Mouse (Mus musculus) natural killer cell, adult 2 months (primary cell): ENCODE results near the gene Rnf157.
A peak's percentile ranks its signal among the peaks of the same experiment; 100 is the strongest.
"Not testable (repeated sequence)": the region's sequence is repeated elsewhere in the genome, so short reads cannot be mapped to it uniquely, and the experiment has no call there.

Source experiments
- DNase-seq, 2 experiments: peaks; one replicate each; pipeline ENCODE4 v3.0.0; 2022; ENCODE audit warnings: low spot score in 2 of 2

Gene Rnf157

GRCm38 (mm10) chr11:116434287-116434966, 21.6 kb upstream of the Rnf157 start:
- DNase-seq, result peak in 1 of 2 experiments; percentile 48

- peak; percentile 99 for DNase-seq
Measured at GRCm38 (mm10) chr11:116433356-116434286, 20.8 kb upstream of the Rnf157 start, which contains the start of gene Ubald2. Gene Ubald2 (plus strand): TSS chr11:116434094.

- DNase-seq, result no peak
Measured at GRCm38 (mm10) chr11:116432593-116433355, 19.9 kb upstream of the Rnf157 start.

GRCm38 (mm10) chr11:116432127-116432526, 19.3 kb upstream of the Rnf157 start:
- no peak for DNase-seq

GRCm38 (mm10) chr11:116431428-116432077, 18.7 kb upstream of the Rnf157 start:
- DNase-seq, result no peak

- DNase-seq, result no peak
Measured at GRCm38 (mm10) chr11:116430723-116431427, 18.0 kb upstream of the Rnf157 start.

GRCm38 (mm10) chr11:116429862-116430613, 17.2 kb upstream of the Rnf157 start:
- no peak for DNase-seq

- no peak for DNase-seq
Measured at GRCm38 (mm10) chr11:116428872-116429859, 16.3 kb upstream of the Rnf157 start.

DNA sequence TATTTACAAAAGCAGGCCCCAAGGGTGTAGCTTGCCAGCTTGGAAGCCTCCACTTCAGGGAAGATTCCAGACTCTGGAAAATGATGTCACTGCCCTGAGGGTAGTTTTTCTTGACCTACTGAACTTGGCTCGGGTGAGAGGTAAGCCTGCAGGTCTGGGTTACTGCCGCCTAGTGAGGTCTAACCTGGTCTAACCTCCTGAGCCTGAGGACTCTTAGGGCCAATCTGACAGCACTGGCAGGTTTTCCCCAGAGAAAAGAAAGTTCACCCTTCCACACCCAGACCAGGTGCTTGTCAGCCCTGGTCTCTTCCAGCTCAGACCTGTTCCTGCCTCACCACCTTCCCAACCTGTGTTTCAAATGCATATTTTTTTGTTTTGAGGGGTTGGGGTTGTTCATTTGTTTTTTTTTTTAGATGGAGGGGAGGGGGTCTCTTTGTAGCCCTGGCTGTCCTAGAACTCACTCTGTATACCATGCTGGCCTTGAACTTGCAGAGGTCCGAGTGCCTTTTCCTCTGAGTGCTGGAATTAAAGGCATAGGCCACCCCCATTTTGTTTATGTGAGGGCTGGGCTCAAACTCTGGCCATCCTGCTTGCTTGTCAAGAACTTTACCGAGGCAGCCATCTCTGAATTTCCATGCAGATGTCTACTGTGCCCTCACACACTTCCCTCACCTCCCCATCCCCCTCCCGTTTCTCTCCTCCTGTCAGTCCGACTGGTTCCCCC, 14.2 kb upstream of the Rnf157 start:
- no peak for DNase-seq

DNA sequence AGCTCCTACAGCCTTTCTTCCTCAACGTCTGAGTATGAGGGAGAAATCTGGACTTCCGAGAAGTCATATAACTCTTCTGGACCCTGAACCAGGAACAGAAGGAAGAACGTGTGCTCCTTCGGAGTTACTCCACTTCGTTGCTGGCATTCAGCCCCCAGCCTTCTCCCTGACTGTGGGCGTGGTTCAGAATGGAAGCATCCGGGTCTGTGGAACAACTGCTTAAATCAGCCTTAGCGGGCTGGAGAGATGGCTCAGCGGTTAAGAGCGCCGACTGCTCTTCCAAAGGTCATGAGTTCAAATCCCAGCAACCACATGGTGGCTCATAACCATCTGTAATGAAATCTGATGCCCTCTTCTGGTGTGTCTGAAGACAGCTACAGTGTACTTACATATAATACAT, 13.5 kb upstream of the Rnf157 start:
- not testable (repeated sequence) for DNase-seq

- no peak for DNase-seq
Measured at GRCm38 (mm10) chr11:116424621-116425407, 12.0 kb upstream of the Rnf157 start.

DNA sequence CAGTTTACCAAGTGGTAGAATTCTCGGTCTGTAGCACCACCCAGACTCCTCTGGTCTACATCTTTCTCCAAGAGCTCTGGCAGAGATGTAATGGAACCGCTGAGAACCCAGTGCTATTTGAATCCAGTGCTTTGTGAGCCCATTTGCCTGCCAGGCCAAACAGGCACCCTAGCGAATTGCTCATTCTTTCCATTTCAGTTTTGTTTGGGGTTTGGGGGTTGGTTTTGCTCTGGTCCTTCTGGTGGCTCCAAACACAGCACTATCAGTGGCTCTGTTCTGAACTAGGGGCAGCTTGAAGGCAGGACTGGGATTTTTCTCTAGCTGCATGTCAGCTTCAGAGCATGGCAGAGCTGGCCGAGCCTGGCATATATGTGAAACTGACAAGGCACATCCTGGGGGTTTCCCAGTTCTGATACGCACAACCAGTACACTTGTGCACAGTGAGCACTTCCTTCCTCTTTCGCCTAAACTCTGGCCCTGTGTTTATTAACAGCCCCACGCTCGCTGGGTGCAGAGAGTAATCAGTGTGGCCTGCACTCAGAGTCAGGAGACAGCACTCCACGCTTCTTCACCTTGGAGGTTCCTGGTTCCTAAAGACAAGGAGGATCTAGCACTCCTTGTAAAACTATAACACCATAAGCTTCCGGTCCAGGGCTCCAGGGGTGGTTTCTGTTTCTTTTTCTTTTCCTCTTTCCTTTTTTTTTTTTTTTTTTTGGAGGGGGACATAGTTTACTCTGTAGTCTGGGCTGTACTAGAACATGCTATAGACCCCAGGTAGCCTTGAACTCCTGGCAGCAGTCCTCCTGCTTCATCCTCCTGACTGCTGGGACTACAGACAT, 11.2 kb upstream of the Rnf157 start:
- peak; percentile 89 to 90 for DNase-seq

- no peak for DNase-seq
Measured at GRCm38 (mm10) chr11:116423214-116423613, 10.4 kb upstream of the Rnf157 start.

GRCm38 (mm10) chr11:116422562-116422961, 9.7 kb upstream of the Rnf157 start:
- DNase-seq, result no peak

DNA sequence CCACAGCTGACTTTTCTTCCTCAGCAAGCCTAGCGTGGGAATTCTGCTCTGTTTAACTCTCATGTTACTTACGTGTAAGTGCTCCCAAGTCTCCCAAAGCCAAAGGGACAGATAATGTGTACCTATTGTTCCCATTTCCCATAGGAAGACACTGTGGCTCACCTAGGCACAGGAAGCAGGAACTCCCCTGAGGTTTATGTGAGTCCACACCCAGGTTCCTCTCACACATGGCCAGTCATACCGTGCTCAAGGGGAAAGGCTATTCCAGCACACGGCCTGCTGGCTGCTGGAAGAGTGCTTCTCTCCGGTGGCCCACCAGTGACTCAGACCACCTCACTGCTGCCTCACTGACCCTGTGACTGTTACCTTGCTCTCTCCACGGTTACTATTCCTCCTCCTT, 8.3 kb upstream of the Rnf157 start:
- no peak for DNase-seq

DNA sequence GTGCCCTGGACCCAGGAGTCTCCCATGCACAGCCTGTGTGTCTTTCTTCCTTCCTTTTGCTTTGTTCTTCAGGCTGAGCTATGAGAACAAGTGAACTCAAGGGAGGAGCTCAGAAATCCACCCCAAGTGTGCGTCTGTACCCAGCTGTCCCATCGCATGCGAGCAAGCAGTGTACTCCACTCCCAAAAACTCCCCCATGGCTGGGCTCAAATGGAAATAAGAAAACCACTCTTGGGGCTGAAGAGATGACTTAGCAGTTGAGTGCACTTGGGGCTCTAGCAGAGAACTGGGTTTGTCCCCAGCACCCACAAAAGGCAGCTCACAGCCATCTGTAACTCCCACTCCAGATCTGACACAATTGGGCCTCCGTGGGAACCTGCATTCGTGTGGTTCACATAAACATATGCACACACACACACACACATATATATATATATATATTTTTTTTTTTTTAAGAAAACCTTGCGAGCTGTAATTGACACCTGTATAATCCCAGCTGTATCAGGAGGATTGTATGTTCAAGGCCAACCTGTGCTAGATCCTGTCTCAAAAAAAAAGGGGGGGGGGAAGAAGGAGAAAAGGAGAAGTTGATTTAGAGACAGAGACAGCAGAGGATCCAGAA, 6.1 kb upstream of the Rnf157 start:
- no peak for DNase-seq
